Mouse (Mus musculus): ENCODE data around the gene Ogdh.
A peak's percentile ranks its signal among the peaks of the same experiment; 100 is the strongest.
"Not testable (repeated sequence)": the region's sequence is repeated elsewhere in the genome, so short reads cannot be mapped to it uniquely, and the experiment has no call there.

Gene Ogdh

GRCm38 (mm10) chr11:6366434-6366833 is 75.0 kb downstream of the Ogdh start:
- DNase-seq (ENCODE audit: low spot score), result no peak

GRCm38 (mm10) chr11:6367156-6367555 is 75.7 kb downstream of the Ogdh start:
- DNase-seq (ENCODE audit: low spot score), result peak; percentile 42

DNA sequence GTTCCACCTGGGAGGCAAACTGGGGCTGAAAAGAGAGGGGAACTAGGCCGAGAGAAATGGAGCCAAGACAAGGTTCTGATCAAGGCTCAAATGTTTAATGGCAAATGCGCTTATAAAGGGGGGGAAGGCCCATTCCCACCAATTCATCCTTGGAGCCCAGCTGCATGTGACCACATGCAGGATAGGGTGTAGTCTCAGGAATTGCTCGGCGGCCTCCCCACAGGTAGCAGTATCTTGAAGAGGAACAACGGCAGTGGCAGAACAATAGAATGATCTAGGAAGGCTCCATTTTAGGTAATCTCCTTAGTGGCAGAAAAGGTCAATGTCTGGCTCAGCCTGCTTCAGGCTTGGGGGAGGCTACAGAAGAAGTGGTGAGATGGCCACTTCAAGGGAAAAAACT is 76.6 kb downstream of the Ogdh start:
- DNase-seq (ENCODE audit: low spot score), result not testable (repeated sequence)

DNA sequence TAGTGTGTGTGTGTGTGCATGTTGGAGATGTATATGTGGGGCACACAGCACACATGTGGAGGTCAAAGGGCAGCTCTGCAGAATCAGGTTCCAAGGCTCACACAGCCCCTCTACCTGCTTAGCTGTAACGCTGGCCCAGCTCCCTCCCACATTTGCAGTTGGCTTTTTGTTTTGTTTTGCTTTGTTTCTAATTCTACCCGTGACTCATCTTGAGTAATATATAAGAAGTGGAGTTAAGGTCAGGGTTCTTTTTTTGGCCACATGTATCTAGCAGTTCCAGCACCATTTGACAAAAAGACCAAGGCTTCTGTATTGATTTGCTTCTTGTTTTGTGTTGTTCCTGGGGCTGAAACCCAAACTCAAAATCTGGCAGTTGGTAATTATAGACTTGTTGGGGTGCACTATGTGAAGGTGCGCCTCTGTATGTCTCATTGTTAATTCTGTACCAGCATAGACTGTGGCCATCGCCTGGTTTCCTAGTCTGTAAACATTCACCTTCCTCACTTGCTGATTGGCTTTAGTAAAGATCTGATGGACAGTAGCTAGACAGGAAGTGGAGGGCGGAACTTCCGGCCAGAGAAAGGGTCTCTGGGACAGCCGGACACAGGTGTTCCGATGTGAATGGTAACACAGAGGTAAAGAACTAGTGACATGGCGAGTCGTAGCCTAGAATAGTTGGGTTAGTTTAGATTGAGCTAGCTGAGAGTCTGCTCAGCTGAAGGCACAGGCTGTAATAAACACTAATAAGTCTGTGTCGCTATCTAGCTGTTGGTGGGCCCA is 80.1 kb downstream of the Ogdh start:
- DNase-seq (ENCODE audit: low spot score), result no peak

DNA sequence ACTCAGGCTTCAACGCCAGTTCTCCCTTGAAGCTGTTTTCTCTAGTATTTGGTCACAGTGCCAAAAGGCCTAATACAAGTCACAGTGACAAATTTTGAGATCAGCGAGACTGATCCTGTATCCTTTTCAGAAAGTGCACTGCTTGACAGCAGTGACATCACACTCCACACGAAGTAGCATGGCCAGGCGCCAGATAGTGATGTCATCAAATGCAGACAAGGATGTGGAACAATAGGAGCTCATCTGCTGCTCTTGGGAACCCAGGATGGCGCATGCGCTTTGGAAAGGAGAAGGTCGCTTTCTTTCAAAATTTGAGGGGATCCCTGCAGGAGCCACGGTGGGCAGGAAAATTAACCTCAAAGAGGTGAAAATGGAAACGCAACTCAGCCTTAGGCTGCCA is 81.4 kb downstream of the Ogdh start:
- DNase-seq (ENCODE audit: low spot score), result no peak

DNA sequence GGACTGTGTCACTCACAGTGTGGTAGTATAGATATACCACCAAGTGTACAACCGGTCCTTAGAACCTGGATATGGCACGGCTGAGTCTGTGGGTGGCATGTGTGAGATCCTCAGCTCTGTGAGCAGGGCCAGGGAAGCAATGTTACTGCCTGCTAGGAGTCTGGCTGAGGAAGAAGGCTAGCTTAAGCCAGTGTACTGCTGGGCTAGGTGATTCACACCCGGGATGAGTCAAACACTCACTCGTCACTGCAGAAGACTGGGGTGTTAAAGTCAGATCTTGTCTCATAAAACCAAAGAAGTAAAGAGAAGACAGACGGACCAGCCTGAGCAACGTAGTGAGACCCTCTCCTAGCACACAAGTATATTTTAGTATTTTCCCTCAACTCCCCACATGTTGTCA is 89.5 kb downstream of the Ogdh start:
- no peak for DNase-seq (ENCODE audit: low spot score)

DNA sequence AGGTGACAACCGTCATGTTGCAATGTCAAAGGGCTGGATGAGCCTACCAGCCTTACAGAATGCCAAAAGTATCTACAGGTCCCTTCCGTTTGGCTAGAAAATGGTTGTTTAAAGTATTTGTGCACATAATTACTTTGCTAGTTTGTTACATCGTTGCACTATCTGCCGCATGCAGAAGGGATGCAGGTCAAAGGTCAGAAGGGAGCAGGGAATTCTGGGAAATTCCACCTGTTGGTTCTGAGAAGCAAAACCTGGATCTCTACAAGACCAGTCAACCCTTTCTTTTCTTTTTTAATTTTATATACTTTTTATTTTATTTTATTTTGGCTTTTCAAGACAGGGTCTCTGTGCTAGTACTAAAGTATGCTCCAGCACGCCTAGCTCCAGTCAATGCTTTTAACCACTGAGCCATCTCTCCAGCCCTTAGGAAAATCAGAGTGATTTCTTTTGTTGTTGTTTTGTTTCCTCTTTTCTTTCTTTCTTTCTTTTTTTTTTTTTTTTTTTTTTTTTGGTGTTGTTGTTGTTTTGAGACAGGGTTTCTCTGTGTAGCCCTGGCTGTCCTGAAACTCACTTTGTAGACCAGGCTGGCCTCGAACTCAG is 96.8 kb downstream of the Ogdh start:
- no peak for DNase-seq (ENCODE audit: low spot score)

- DNase-seq (ENCODE audit: low spot score), result peak; percentile 90
Observed at GRCm38 (mm10) chr11:6388726-6389413, 97.4 kb downstream of the Ogdh start, which contains the start of gene Zmiz2. Zmiz2 (plus strand) TSS chr11:6389074.

- DNase-seq (ENCODE audit: low spot score), result peak; percentile 20
Observed at GRCm38 (mm10) chr11:6389483-6389921, 98.1 kb downstream of the Ogdh start.

DNA sequence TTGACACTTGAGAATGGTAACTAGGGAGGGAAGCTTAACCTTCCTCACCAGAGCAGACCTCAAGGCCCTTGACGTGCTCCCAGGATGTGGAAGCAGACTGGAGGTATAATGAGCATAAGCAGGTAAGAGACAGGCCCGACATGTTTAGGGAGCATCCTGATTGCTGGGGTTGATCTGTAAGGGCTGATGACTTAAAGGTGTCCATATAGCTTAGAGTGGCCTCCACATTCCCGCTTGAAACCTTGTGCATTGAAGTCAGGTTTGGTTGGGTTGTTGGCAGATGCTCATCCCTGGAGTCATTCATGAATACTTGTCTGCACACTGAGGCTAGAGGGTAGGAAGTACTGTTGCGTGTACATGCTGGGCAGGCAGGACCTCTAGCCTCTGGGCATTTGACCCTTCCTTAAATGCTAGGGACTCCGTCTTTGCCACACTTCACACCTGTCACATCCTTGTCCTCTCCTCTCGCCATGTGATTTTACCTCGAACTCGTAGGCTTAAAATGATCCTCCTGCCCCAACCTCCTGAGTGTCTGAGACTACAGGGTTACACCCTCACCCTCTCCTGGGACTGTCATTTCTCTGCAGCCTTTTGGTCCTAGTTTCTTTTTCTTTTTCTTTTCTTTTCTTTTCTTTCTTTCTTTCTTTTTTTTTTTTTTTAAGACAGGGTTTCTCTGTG is 99.1 kb downstream of the Ogdh start:
- DNase-seq (ENCODE audit: low spot score), result no peak

GRCm38 (mm10) chr11:6391516-6392276 is 100.3 kb downstream of the Ogdh start:
- DNase-seq (ENCODE audit: low spot score), result no peak

DNA sequence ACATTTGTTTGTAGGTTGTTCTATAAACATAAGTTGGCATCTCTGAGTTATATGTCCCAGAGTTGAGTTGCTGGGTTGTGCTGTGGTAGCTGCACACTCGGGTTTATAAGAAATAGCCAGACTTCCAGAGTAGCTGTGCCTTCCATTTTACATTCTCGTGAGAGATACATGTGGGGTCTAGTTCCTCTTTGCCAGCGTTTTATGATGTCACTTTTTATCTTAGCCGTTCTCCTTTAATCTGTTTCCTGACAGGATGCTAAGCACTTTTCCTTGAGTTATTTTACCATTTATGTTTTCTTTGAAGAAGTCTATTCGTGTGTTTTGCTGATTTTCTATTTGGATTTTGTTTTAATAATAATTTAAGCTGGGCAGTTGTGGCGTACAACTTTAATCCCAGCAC is 101.4 kb downstream of the Ogdh start:
- DNase-seq (ENCODE audit: low spot score), result no peak

GRCm38 (mm10) chr11:6393866-6394265 is 102.4 kb downstream of the Ogdh start:
- DNase-seq (ENCODE audit: low spot score), result no peak

- DNase-seq (ENCODE audit: low spot score), result no peak
Observed at GRCm38 (mm10) chr11:6395565-6395964, 104.1 kb downstream of the Ogdh start.

DNA sequence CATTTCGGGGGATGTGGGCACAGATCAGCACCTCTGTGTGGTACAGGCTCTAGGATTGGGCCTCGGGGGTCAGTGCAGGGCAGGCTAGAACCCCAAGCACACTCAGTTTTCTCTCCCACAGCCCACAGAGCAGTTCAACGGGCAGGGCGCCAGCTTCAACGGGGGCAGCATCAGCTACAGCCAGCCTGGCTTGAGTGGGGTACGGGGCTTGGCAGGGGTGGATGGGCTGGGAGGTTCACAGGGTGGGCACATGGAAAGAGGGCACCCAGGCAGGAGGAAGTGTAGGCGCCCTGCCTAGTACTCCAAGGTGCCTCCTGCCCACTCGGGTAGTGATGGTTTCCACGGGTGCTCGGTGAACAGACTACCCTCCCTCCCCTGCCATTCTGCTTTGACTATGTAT is 106.7 kb downstream of the Ogdh start:
- DNase-seq (ENCODE audit: low spot score), result no peak

DNA sequence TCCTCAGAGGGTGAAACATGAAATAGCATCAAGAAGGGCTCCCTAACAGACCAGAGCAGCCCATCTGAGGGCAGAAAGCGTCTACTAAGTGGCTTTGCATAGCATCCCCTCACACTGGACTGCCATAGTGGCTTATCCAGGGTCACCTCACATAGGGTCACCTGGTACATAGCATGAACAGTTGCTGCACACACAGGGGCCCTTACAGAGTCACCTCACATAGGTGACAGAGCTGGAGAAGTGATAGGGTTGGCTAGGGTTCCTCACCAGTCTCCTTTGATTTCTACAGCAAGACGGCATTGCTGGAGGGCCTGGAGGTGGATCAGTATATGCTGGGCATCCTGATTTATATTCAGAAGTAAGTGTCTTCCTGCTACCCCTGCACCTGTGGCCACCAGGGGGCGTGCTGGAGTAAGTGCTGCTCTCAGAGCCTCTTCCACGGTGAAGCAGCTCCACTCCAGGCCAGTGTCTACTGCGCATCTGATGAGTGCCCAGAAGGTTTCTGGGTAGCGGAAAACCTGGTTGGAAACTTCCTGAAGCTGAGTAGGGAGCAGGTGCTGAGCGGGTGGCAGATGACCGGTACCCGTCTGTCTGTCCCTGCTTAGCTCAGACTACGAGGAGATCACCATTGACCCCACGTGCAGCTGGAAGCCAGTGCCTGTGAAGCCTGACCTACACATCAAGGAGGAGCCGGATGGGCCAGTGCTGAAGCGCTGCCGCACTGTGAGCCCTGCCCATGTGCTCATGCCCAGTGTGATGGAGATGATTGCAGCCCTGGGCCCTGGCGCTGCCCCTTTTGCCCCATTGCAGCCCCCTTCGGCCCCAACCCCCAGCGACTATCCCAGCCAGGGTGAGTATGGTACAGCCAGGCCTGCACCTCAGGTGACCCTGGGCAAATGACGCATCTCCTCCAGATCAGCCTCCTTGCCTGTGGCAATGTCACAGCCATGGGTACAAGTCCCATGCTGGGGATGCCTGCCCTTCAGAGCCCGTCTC is 111.4 kb downstream of the Ogdh start:
- DNase-seq (ENCODE audit: low spot score), result peak; percentile 71

DNA sequence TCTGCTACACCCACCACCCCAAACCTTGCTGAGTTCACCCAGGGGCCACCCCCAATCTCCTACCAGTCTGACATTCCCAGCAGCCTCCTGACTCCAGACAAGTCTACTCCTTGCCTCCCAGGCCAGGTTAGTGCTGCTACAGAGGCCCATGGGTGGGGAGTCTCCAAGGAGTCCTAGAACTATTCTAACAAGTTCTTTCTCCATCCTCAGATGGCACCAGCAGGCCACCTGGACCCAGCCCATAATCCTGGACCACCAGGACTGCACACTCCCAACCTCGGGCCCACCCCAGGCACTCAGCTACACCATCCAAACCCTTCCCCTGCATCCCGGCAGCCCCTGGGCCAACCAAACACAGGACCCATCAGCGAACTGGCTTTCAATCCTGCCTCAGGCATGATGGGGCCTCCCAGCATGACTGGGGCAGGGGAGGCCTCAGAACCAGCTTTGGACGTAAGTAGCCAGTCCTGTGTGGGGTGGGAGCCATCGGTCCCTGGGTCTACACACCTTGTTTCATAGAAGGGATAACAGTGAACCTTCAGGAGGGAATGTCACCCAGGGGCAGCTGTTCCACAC is 112.5 kb downstream of the Ogdh start:
- DNase-seq (ENCODE audit: low spot score), result no peak

DNA sequence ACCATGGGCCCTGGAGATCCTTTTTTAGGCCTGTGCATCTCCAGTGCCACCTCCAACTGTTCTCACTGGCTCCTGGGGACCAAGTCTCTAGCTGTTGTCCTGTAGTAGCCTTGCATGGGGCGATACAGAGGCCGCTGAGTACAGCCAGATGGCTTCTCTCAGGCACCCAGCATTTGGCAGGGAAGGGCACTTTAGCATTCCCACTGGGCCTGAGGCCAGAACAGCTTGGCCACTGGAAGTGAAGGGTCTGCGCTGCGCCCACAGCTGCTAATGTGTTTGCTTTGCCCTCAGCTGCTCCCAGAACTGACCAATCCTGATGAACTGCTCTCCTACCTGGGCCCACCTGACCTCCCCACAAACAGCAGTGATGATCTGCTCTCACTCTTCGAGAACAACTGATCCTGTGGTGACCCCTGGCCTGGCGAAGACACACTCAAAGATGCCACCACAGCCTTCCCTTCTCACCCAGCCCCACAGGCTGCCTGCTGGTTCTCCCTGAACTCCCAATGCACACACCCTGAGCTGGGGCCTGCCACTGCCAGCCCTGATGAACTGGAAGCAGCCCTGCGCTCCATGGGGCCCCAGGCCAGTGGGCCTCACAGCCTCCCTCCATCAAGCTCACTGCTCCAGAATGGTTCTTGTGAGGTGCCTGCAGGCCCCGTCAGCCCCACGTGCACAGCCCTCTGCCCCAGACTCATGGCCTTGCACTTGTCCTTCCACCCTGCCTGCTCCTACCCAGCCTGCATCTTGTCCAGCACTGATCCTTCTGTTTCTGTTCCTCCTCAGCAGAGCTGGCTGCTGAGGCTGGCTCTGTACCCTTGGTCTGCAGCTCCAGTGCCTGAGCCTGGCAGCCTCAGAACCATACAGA is 113.5 kb downstream of the Ogdh start:
- no peak for DNase-seq (ENCODE audit: low spot score)

DNA sequence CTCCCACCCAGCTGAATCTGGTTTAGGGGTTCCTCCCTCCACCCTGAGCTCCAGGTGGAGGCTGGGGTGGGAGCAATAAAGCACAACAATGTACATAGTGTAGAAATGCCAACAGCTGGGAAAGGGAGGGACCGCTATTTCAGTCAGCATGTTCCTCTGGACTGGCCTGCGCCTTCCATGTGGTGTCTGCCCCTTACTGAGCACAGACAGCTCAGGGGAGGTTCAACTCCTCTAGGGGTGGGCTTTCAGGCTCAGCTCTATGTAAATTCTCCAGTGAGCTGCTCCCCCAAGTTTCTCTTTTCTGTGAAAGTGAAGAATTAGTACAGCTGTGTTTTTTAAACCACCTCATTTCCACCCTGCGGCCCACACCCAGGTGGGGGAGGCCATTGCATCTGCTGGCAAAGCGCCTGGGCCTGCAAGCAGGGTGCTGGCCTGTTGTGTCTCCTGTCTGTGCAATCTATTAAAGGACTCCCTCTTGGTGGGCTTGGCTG is 114.2 kb downstream of the Ogdh start:
- no peak for DNase-seq (ENCODE audit: low spot score)

All from embryo, embryonic 10 days (tissue).